Mouse (Mus musculus) MEL (cell line): ENCODE data around the gene Tet3. TPM values are rescaled to one million over a fixed set of nuclear protein-coding genes. Genes with fewer than 3 reads are reported as not detected.

ENCODE experiments used
- DNase-seq: peaks from one replicate; pipeline ENCODE4 v3.0.0; 2011; ENCODE audit warnings: low read depth, low spot score
- H3K27ac ChIP-seq: 2 replicates; pipeline ENCODE4 v1.5.1; 2012; ENCODE audit warnings: low read depth, mild to moderate bottlenecking, control low read depth, low read length, moderate library complexity; ENCODE audit not compliant: control insufficient read depth
- H3K27me3 ChIP-seq, 2 experiments: fragments of 150-350 bp in 1 of 2; sonication (generic) in 1 of 2; 2 replicates each; pipeline ENCODE4 v1.6.1; 2012; ENCODE audit warnings: low read length in 2 of 2, mild to moderate bottlenecking in 2 of 2, improper control_type of control experiment in 1 of 2, moderate library complexity in 1 of 2; ENCODE audit not compliant: insufficient read depth in 2 of 2, control insufficient read depth in 1 of 2
- H3K36me3 ChIP-seq, 2 experiments: 2 replicates each; pipeline ENCODE4 v1.6.1; 2012 to 2014; ENCODE audit warnings: low read length in 2 of 2, improper control_type of control experiment in 1 of 2, inconsistent platforms in 1 of 2, mild to moderate bottlenecking in 1 of 2; ENCODE audit not compliant: insufficient read depth in 2 of 2, control insufficient read depth in 1 of 2
- H3K4me1 ChIP-seq, 2 experiments: fragments of 150-350 bp in 1 of 2; sonication (generic) in 1 of 2; 2 replicates each; pipeline ENCODE4 v1.6.1; 2012; ENCODE audit warnings: low read length in 2 of 2, improper control_type of control experiment in 1 of 2, mild to moderate bottlenecking in 1 of 2; ENCODE audit not compliant: insufficient read depth in 2 of 2, control insufficient read depth in 1 of 2
- H3K4me3 ChIP-seq, 2 experiments: fragments of 150-350 bp in 1 of 2; sonication (generic) in 1 of 2; 2 replicates each; pipeline ENCODE4 v1.5.1; 2012; ENCODE audit warnings: low read depth in 2 of 2, low read length in 2 of 2, mild to moderate bottlenecking in 2 of 2, moderate library complexity in 2 of 2, control low read depth in 1 of 2, improper control_type of control experiment in 1 of 2; ENCODE audit not compliant: control insufficient read depth in 1 of 2, insufficient read depth in 1 of 2
- H3K79me2 ChIP-seq: 2 replicates; pipeline ENCODE4 v1.6.1; 2012; ENCODE audit warnings: mild to moderate bottlenecking, low read length, moderate library complexity; ENCODE audit not compliant: control insufficient read depth, poor library complexity, insufficient read depth
- H3K9ac ChIP-seq: 2 replicates; pipeline ENCODE4 v1.6.1; 2012; ENCODE audit warnings: low read depth, mild to moderate bottlenecking, control low read depth, low read length, moderate library complexity; ENCODE audit not compliant: control insufficient read depth, poor library complexity, severe bottlenecking
- H3K9me3 ChIP-seq: fragments of 150-350 bp; sonication (generic); replicated peaks from 2 replicates; pipeline ENCODE4 v1.6.1; 2012; ENCODE audit warnings: mild to moderate bottlenecking, low read length, improper control_type of control experiment, moderate library complexity; ENCODE audit not compliant: insufficient read depth
- CHD1 ChIP-seq: IDR thresholded peaks from 2 replicates; pipeline ENCODE4 v1.6.1; 2012; ENCODE audit warnings: low read depth, mild to moderate bottlenecking, inconsistent platforms, low read length, improper control_type of control experiment
- CTCF ChIP-seq, 3 experiments: IDR thresholded peaks in 2 of 3; conservative IDR thresholded peaks in 1 of 3; 2 replicates each; pipeline ENCODE4 v1.5.1; 2011 to 2012; ENCODE audit warnings: low read length in 3 of 3, low read depth in 2 of 3, mild to moderate bottlenecking in 2 of 3, improper control_type of control experiment in 1 of 3, inconsistent platforms in 1 of 3, mixed read lengths in 1 of 3, moderate library complexity in 1 of 3; ENCODE audit not compliant: control insufficient read depth in 1 of 3, insufficient read depth in 1 of 3, poor library complexity in 1 of 3, severe bottlenecking in 1 of 3
- E2F4 ChIP-seq: IDR thresholded peaks from 2 replicates; pipeline ENCODE4 v1.6.1; 2011; ENCODE audit warnings: low read depth, low read length, improper control_type of control experiment, borderline replicate concordance
- EP300 ChIP-seq, 2 experiments: IDR thresholded peaks; 2 replicates each; pipeline ENCODE4 v1.6.1; 2011; ENCODE audit warnings: improper control_type of control experiment in 2 of 2, low read length in 2 of 2, low read depth in 1 of 2, mild to moderate bottlenecking in 1 of 2
- ETS1 ChIP-seq: IDR thresholded peaks from 2 replicates; pipeline ENCODE4 v1.6.1; 2012; ENCODE audit warnings: low read depth, mild to moderate bottlenecking, inconsistent platforms, low read length, improper control_type of control experiment, moderate library complexity
- MAFK ChIP-seq: IDR thresholded peaks from 2 replicates; pipeline ENCODE4 v1.6.1; 2011; ENCODE audit warnings: low read depth, mild to moderate bottlenecking, low read length, improper control_type of control experiment, borderline replicate concordance
- MEF2A ChIP-seq: IDR thresholded peaks from 2 replicates; pipeline ENCODE4 v1.6.1; 2014; ENCODE audit warnings: low read depth, mild to moderate bottlenecking, inconsistent platforms, low read length, improper control_type of control experiment; ENCODE audit not compliant: poor library complexity, insufficient replicate concordance, severe bottlenecking; ENCODE audit errors: extremely low read depth
- NRF1 ChIP-seq: IDR thresholded peaks from 2 replicates; pipeline ENCODE4 v1.6.1; 2014; ENCODE audit warnings: low read depth, mild to moderate bottlenecking, inconsistent platforms, low read length, improper control_type of control experiment, moderate library complexity; ENCODE audit not compliant: poor library complexity, insufficient read depth, severe bottlenecking
- POLR2A ChIP-seq, 2 experiments: IDR thresholded peaks; 2 replicates each; pipeline ENCODE4 v1.6.1; 2011 to 2012; ENCODE audit warnings: low read length in 2 of 2, mild to moderate bottlenecking in 2 of 2, control low read depth in 1 of 2, improper control_type of control experiment in 1 of 2, low read depth in 1 of 2, moderate library complexity in 1 of 2; ENCODE audit not compliant: control insufficient read depth in 1 of 2, insufficient read depth in 1 of 2, poor library complexity in 1 of 2
- POLR2AphosphoS2 ChIP-seq: IDR thresholded peaks from 2 replicates; pipeline ENCODE4 v1.6.1; 2011; ENCODE audit warnings: low read length, improper control_type of control experiment
- RAD21 ChIP-seq: IDR thresholded peaks from 2 replicates; pipeline ENCODE4 v1.6.1; 2011; ENCODE audit warnings: mild to moderate bottlenecking, low read depth, low read length, improper control_type of control experiment
- RCOR1 ChIP-seq: IDR thresholded peaks from 2 replicates; pipeline ENCODE4 v1.6.1; 2012; ENCODE audit warnings: low read depth, mild to moderate bottlenecking, inconsistent platforms, low read length, improper control_type of control experiment
- SMC3 ChIP-seq: IDR thresholded peaks from 2 replicates; pipeline ENCODE4 v1.6.1; 2011; ENCODE audit warnings: low read depth, low read length, improper control_type of control experiment
- TBP ChIP-seq: IDR thresholded peaks from 2 replicates; pipeline ENCODE4 v1.8.0; 2011; ENCODE audit warnings: low read depth, low read length, improper control_type of control experiment
- UBTF ChIP-seq: IDR thresholded peaks from 2 replicates; pipeline ENCODE4 v1.6.1; 2012; ENCODE audit warnings: low read depth, mild to moderate bottlenecking, inconsistent platforms, low read length, improper control_type of control experiment, moderate library complexity, borderline replicate concordance; ENCODE audit not compliant: insufficient read depth
- USF1 ChIP-seq: IDR thresholded peaks from 2 replicates; pipeline ENCODE4 v1.6.1; 2014; ENCODE audit warnings: low read depth, mild to moderate bottlenecking, inconsistent platforms, low read length, improper control_type of control experiment, moderate library complexity
- USF2 ChIP-seq, 2 experiments: IDR thresholded peaks; 2 replicates each; pipeline ENCODE4 v1.6.1; 2011 to 2012; ENCODE audit warnings: improper control_type of control experiment in 2 of 2, low read length in 2 of 2, borderline replicate concordance in 1 of 2, inconsistent platforms in 1 of 2, low read depth in 1 of 2, mild to moderate bottlenecking in 1 of 2; ENCODE audit not compliant: insufficient read depth in 1 of 2
- ZC3H11A ChIP-seq: IDR thresholded peaks from 2 replicates; pipeline ENCODE4 v1.6.1; 2012; ENCODE audit warnings: low read depth, mild to moderate bottlenecking, inconsistent platforms, low read length, improper control_type of control experiment
- ZKSCAN1 ChIP-seq: IDR thresholded peaks from 2 replicates; pipeline ENCODE4 v1.6.1; 2012; ENCODE audit warnings: low read depth, mild to moderate bottlenecking, inconsistent platforms, low read length, improper control_type of control experiment, moderate library complexity
- ZMIZ1 ChIP-seq: IDR thresholded peaks from 2 replicates; pipeline ENCODE4 v1.6.1; 2012; ENCODE audit warnings: low read depth, mild to moderate bottlenecking, inconsistent platforms, low read length, improper control_type of control experiment, moderate library complexity
- ZNF384 ChIP-seq: IDR thresholded peaks from 2 replicates; pipeline ENCODE4 v1.6.1; 2012; ENCODE audit warnings: low read depth, mild to moderate bottlenecking, inconsistent platforms, low read length, improper control_type of control experiment
- polyA plus RNA-seq, 2 experiments: library from polyadenylated mRNA; stranded (reverse) in 1 of 2; unstranded in 1 of 2; fragments of >175 nt in 1 of 2; fragments of >200 nt in 1 of 2; gene quantifications; 2 replicates each; pipeline versions ENCODE4 v1.2.1 to v1.2.4; 2012; ENCODE audit warnings: low replicate concordance in 2 of 2, low read depth in 1 of 2; ENCODE audit not compliant: insufficient read length in 2 of 2, insufficient read depth in 1 of 2, missing spikeins in 1 of 2
- total RNA-seq: library from RNA; depleted of rRNA; stranded (reverse); fragments of 300-350 nt; gene quantifications from 2 replicates; pipeline ENCODE4 v1.2.3, GENCODE M21; 2012

Tet3 gene
- total and polyA plus RNA-seq, 3 experiments, result 11.6 to 35.3 (median 22.9) TPM

DNA sequence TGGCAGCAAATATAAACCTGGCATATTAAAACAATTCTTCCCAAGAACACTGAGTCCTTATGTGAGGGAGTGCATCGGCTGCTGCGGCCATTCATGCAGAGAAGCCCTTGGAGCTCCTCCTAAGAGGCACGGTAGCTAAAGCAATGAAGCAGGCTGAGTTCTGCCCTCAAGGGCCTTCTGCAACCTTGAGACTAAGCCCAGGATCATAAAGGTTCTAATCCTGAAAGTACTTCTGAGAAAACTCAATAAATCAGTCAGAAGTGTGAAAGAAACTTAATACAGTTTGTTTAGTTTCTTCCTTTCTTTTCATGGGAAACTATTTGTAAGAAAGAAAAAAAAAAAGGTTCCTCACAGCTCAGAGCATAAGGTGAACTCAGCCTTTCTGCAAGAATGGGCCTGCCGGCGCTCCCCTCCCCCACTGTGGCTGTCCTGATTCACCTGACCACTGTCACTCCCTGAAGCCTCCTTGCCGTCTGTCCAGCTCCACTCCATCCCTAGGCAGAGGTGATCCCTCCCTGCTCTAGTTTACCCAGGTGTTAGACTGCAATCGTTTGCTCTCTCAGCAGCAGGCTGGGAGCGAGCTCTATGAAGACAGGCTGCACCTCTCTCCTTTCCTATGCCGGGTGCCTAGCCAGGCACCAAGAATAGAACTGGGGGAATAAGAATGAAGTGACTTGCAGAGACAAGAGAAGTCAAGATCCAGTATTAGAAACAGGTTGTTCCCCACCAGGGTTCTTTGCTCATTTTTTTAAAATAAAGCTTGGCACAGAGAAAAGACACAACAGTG, 42.8 kb upstream of the Tet3 start:
- Histone ChIP-seq H3K79me2 (no peaks in the 10 kb centered on the region; the same call in none of the 2 replicates), H3K9me3 (no peaks in the 10 kb centered on the region), H3K27me3 (no peaks in the 10 kb centered on the region), H3K36me3 (peaks cover 0 to 7% of the 10 kb centered on the region in 2 experiments; a peak in 2 of 4 replicates), H3K9ac (no peak overlapping the region), H3K27ac (no peak overlapping the region), H3K4me3 (no peak overlapping the region), H3K4me1 (peaks cover 2 to 5% of the 10 kb centered on the region in 2 experiments; a peak in 3 of 4 replicates)
- no peak for DNase-seq
- TF ChIP-seq MEF2A, result no peak
- no peak for TF ChIP-seq ZMIZ1
- no peak for TF ChIP-seq EP300 (IDR thresholded peaks at IDR 0.05; ENCODE audit: low read depth in 1 of 2, low read length in 2 of 2)
- TF ChIP-seq POLR2A (IDR thresholded peaks at IDR 0.05; ENCODE audit: control insufficient read depth in 1 of 2, insufficient read depth in 1 of 2, low read depth in 1 of 2, low read length in 2 of 2, poor library complexity in 1 of 2), result no peak
- no peak for TF ChIP-seq POLR2AphosphoS2
- no peak for TF ChIP-seq UBTF
- no peak for TF ChIP-seq MAFK

DNA sequence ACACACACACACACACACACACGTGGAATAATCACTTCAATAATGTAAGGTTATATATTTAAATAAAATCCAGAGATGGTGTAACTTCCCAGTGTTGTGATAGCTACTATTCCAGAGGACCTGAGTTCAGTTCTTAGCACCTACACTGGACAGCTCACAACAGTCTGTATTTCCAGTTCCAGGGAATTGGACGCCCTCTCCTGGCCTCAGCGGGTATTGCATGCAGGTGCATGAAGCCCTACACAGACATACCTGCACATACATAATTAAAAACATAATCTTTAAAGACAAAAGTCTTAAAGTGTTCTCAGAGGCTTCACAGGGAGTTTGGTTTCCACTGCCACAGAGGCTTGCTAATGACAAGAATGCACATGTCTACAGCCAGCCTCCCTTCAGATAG, 41.6 kb upstream of the Tet3 start:
- H3K27ac ChIP-seq, result no peak overlapping the region
- H3K9me3 ChIP-seq, result no peaks in the 10 kb centered on the region
- no peaks in the 10 kb centered on the region; the same call in 1 of the 2 replicates for H3K79me2 ChIP-seq
- TF ChIP-seq SMC3 (peak; percentile 62), USF1 (no peak), USF2 (IDR thresholded peaks at IDR 0.05; ENCODE audit: borderline replicate concordance in 1 of 2, insufficient read depth in 1 of 2, low read depth in 1 of 2, low read length in 2 of 2) (no peak), RAD21 (peak; percentile 56), ZKSCAN1 (no peak), TBP (no peak), E2F4 (no peak), EP300 (IDR thresholded peaks at IDR 0.05; ENCODE audit: low read depth in 1 of 2, low read length in 2 of 2) (no peak), POLR2A (IDR thresholded peaks at IDR 0.05; ENCODE audit: control insufficient read depth in 1 of 2, insufficient read depth in 1 of 2, low read depth in 1 of 2, low read length in 2 of 2, poor library complexity in 1 of 2) (no peak), ZNF384 (no peak), ETS1 (no peak), MAFK (no peak), CHD1 (no peak), RCOR1 (no peak), NRF1 (no peak), CTCF (IDR thresholded peaks at IDR 0.05 in 2 of 3, conservative IDR thresholded peaks at IDR 0.05 in 1 of 3; ENCODE audit: control insufficient read depth in 1 of 3, insufficient read depth in 1 of 3, low read depth in 2 of 3, low read length in 3 of 3, poor library complexity in 1 of 3, severe bottlenecking in 1 of 3) (peak; percentile 64 to 67 (median 65)), UBTF (no peak), ZC3H11A (peak; percentile 26; the same call in 1 of the 2 replicates)
- peak; percentile 44 for DNase-seq
- no peak overlapping the region for H3K4me3 ChIP-seq
- peaks cover 2 to 3% of the 10 kb centered on the region in 2 experiments; a peak in 3 of 4 replicates for H3K4me1 ChIP-seq
- H3K27me3 ChIP-seq, result no peaks in the 10 kb centered on the region
- H3K36me3 ChIP-seq, result peaks cover 0 to 3% of the 10 kb centered on the region in 2 experiments; a peak in 2 of 4 replicates
- no peak overlapping the region for H3K9ac ChIP-seq
